Mouse (Mus musculus): ENCODE results near the gene 2310039H08Rik. TPM values are rescaled to one million over a fixed set of nuclear protein-coding genes. Genes with fewer than 3 reads are reported as not detected.

Gene 2310039H08Rik
- 22.0 TPM for total RNA-seq (2023)

DNA sequence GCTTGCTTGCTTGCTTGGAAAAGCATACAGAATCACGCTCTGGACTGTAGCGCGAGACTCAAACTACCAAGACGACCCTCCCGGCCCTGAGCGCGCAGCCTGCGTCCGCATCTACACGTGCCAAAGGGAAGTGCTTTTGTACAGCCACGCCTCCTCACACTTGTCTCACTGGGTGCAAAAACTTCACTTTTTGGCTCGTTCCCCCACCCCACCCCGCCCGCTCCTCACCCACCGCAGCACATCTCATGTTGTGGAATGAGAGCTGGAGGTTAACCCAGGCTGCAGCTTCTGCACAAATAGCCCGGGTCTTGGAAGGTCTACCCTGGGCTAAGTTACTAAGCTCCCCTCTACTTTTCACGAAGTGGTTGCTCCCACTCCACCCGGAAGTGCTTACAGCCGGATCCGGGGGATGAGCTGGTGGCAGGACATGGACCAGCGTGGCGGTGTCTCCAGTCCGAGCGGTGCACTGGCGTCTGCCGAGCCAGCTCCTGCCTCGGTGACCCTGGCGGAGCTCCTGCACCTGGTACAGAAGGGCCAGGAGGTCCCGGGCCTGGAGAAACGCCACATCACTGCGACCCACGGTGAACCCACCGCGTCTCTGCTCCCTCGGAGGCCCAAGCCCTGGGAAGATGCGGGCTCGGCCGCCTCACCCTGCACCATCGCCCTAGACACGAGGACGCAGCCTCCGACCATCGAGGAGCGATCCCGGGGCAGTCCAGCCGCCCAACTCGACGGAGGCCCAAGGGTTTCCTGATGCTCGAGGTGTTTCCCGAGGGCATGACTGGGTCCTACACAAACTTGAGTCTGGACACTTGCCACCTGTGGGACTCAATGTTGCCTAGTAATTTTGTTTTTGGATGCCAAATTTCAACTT lies at the start of gene 2310039H08Rik:
Gene 2310039H08Rik, plus strand, starts transcription at position 232 of the 874 bp plus-strand sequence.

GRCm38 (mm10) chr17:46728904-46729318 lies 43.5 kb upstream of the 2310039H08Rik start, which contains the start of gene Gnmt:
Gnmt (minus strand) TSS chr17:46729168.

GRCm38 (mm10) chr17:46751794-46752556 lies 20.5 kb upstream of the 2310039H08Rik start, which contains the start of gene Cnpy3:
Cnpy3 (minus strand) TSS chr17:46752214.

GRCm38 (mm10) chr17:46763544-46763943 lies 8.9 kb upstream of the 2310039H08Rik start, which contains the start of gene Ptcra:
Ptcra (minus strand) TSS chr17:46763712.

GRCm38 (mm10) chr17:46782341-46783221 lies 10.1 kb downstream of the 2310039H08Rik start, which contains the start of gene Rpl7l1:
Rpl7l1 (minus strand) TSS chr17:46782672.

Other genes with a start within 250 kb of the 2310039H08Rik start
- 20.4 TPM for gene Cul9, start 226.2 kb upstream of the 2310039H08Rik start, total RNA-seq (2023)
- gene Srf, start 216.5 kb upstream of the 2310039H08Rik start, total RNA-seq (2023): 66.8 TPM
- gene Ptk7, start 143.1 kb upstream of the 2310039H08Rik start, total RNA-seq (2023): not detected
- 15.0 TPM for gene Klc4, start 126.6 kb upstream of the 2310039H08Rik start, total RNA-seq (2023)
- 31.6 TPM for gene Mrpl2, start 126.4 kb upstream of the 2310039H08Rik start, total RNA-seq (2023)
- 7.3 TPM for gene Cul7, start 122.3 kb upstream of the 2310039H08Rik start, total RNA-seq (2023)
- 34.8 TPM for gene Rrp36, start 98.3 kb upstream of the 2310039H08Rik start, total RNA-seq (2023)
- gene Mea1, start 93.8 kb upstream of the 2310039H08Rik start, total RNA-seq (2023): 31.5 TPM
- gene Klhdc3, start 91.7 kb upstream of the 2310039H08Rik start, total RNA-seq (2023): 46.1 TPM
- gene Ppp2r5d, start 67.5 kb upstream of the 2310039H08Rik start, total RNA-seq (2023): 34.2 TPM
- gene Pex6, start 61.2 kb upstream of the 2310039H08Rik start, total RNA-seq (2023): 28.2 TPM
- gene Gnmt, start 43.5 kb upstream of the 2310039H08Rik start, total RNA-seq (2023): 3.2 TPM
- gene Cnpy3, start 20.4 kb upstream of the 2310039H08Rik start, total RNA-seq (2023): 57.9 TPM
- 0.40 TPM for gene Ptcra, start 8.9 kb upstream of the 2310039H08Rik start, total RNA-seq (2023)
- 70.1 TPM for gene Rpl7l1, start 10.0 kb downstream of the 2310039H08Rik start, total RNA-seq (2023)
- gene Bicral, start 85.8 kb downstream of the 2310039H08Rik start, total RNA-seq (2023): 30.8 TPM
- gene Tbcc, start 118.0 kb downstream of the 2310039H08Rik start, total RNA-seq (2023): 14.1 TPM
- gene Prph2, start 137.8 kb downstream of the 2310039H08Rik start, total RNA-seq (2023): not detected
- gene Ubr2, start 237.9 kb downstream of the 2310039H08Rik start, total RNA-seq (2023): 94.4 TPM

Measured in CD8-positive naive resting alpha-beta T cell, adult 57 days (primary cell).